Mouse (Mus musculus) cortical plate, adult 2 months (tissue): Measurements from ENCODE around the gene Ano10. TPM values are rescaled to one million over a fixed set of nuclear protein-coding genes. Genes with fewer than 3 reads are reported as not detected.
"Not testable (repeated sequence)": the region's sequence is repeated elsewhere in the genome, so short reads cannot be mapped to it uniquely, and the experiment has no call there.

Experiments
- H3K27ac ChIP-seq: fragments of 200-500 bp; 2 replicates; pipeline ENCODE4 v1.5.1; 2012; ENCODE audit warnings: low read length, control low read depth, inconsistent platforms; ENCODE audit not compliant: insufficient read depth
- H3K4me1 ChIP-seq: fragments of 200-500 bp; 2 replicates; pipeline ENCODE4 v1.6.1; 2011; ENCODE audit warnings: low read length; ENCODE audit not compliant: control insufficient read depth, insufficient read depth
- H3K4me3 ChIP-seq: fragments of 200-500 bp; 2 replicates; pipeline ENCODE4 v1.5.1; 2011; ENCODE audit warnings: mild to moderate bottlenecking, low read length, control low read depth; ENCODE audit not compliant: insufficient read depth
- CTCF ChIP-seq: fragments of 200-500 bp; IDR thresholded peaks from 2 replicates; pipeline ENCODE4 v1.5.1; 2011; ENCODE audit warnings: mild to moderate bottlenecking, control low read depth, low read length; ENCODE audit not compliant: insufficient read depth; ENCODE audit errors: extremely low read depth
- POLR2A ChIP-seq: fragments of 200-500 bp; IDR thresholded peaks from 2 replicates; pipeline ENCODE4 v1.6.1; 2011; ENCODE audit warnings: mild to moderate bottlenecking, low read length, control low read depth; ENCODE audit not compliant: insufficient read depth; ENCODE audit errors: extremely low read depth
- polyA plus RNA-seq: library from polyadenylated mRNA; depleted of rRNA; stranded (reverse); fragments of >200 nt; gene quantifications from 2 replicates; pipeline ENCODE4 v1.2.3, GENCODE M21; 2012

Ano10 gene
- polyA plus RNA-seq, 1 experiment: 33.2 TPM

DNA sequence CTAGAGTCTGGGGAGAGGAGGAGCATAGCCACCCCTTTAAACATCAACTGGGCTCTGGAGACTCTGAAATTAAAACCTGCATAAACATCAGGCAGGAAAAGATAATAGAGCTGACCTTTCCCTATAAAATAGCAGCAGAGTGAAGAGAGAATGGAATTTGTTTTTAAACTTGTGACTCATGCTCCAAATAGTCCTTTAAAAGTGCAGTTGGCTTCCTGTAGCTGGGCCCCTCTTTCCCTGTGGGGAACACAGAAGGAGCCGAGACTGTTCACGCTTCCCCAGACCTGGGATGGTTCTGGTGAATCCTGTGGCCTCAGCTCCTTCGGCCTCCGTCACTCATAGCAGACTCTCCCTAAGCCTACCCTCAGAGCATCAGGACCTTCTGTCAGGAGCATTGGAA lies 115.8 kb downstream of the Ano10 start:
- no peak overlapping the region; the same call in 1 of the 2 replicates for H3K27ac ChIP-seq
- H3K4me3 ChIP-seq: no peak overlapping the region
- TF ChIP-seq POLR2A: no peak
- H3K4me1 ChIP-seq: no peaks in the 10 kb centered on the region

- no peak overlapping the region for H3K27ac ChIP-seq
- H3K4me1 ChIP-seq: no peaks in the 10 kb centered on the region
- H3K4me3 ChIP-seq: no peak overlapping the region
- TF ChIP-seq POLR2A: no peak
- no peak for TF ChIP-seq CTCF
Measured at GRCm38 (mm10) chr9:122177256-122178220, 116.7 kb downstream of the Ano10 start.

DNA sequence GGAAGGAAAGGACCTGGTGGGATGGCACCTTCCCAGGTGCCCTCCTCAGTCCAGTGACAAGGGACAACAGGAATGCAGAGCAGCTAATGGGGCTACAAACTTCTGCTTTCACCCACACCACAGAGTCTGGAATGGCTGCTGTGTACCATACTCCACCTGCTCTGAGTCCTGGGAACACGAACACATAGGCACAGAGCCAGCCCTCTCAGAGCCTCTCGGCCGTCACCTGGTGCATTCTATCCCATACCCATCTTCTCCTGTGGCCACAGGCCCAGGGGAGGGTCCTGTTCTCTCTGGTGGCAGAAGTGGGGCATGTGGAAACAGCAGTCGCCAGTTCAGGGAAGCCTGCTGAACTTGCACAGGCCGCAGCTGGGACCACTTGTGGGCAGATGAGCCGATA lies 119.5 kb downstream of the Ano10 start:
- Histone ChIP-seq H3K4me3 (no peak overlapping the region), H3K4me1 (no peaks in the 10 kb centered on the region), H3K27ac (no peak overlapping the region)
- no peak for TF ChIP-seq POLR2A
- no peak for TF ChIP-seq CTCF

GRCm38 (mm10) chr9:122173405-122174233 lies 120.6 kb downstream of the Ano10 start:
- TF ChIP-seq CTCF: no peak
- no peak for TF ChIP-seq POLR2A
- no peak overlapping the region for H3K27ac ChIP-seq
- no peaks in the 10 kb centered on the region for H3K4me1 ChIP-seq
- no peak overlapping the region for H3K4me3 ChIP-seq

GRCm38 (mm10) chr9:122172612-122173186 lies 121.5 kb downstream of the Ano10 start:
- Histone ChIP-seq H3K4me3 (no peak overlapping the region), H3K27ac (no peak overlapping the region)
- TF ChIP-seq CTCF: no peak

GRCm38 (mm10) chr9:122169901-122170300 lies 124.3 kb downstream of the Ano10 start:
- no peak overlapping the region for H3K27ac ChIP-seq
- no peak overlapping the region for H3K4me3 ChIP-seq
- no peak for TF ChIP-seq POLR2A
- no peaks in the 10 kb centered on the region for H3K4me1 ChIP-seq

More at GRCm38 (mm10) chr9:122172612-122173186, 121.5 kb downstream of the Ano10 start:
- H3K4me1 ChIP-seq: no peaks in the 10 kb centered on the region

DNA sequence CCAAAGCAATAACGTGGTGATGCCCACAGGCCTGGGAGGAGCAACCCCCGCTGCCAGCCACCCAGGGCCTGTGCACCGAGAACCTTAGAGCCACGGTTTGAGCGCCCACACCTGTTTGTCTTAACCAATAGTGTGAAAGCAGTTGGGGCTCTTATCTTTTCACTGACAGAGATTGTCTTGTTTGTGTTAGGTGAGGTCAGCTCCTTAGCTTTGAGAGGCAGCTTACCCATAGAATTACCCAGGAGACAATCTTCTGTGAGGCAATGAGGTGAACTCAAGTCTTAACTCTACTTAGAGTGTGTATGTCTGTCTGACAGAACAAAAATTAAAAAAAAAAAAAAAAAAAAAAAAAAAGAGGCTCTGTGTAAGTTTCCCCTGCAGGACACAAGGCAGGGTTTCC lies 126.5 kb downstream of the Ano10 start:
- not testable (repeated sequence) for H3K4me1 ChIP-seq, H3K27ac ChIP-seq, H3K4me3 ChIP-seq

DNA sequence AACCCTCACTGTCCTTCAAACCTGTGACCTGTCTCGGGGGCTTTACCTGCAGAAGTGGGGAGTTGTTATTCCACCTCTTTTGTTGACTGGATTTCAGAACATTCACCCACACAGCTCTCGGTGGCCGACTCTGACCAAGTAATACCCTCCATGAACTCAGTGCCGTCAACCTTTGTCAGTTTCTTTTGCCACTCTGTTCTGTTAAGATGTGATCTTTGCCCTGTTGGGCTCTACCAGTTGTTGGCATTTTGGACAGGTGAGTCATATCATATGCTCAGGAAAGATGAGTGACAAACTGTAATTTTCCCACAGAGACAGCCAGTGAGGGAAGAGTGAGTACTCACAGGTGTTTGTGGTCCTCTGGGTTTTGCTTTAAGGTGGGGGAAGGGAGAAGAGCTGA lies 129.7 kb downstream of the Ano10 start:
- no peak overlapping the region for H3K27ac ChIP-seq
- no peak overlapping the region for H3K4me3 ChIP-seq
- no peaks in the 10 kb centered on the region for H3K4me1 ChIP-seq
- TF ChIP-seq POLR2A (no peak), CTCF (no peak)

DNA sequence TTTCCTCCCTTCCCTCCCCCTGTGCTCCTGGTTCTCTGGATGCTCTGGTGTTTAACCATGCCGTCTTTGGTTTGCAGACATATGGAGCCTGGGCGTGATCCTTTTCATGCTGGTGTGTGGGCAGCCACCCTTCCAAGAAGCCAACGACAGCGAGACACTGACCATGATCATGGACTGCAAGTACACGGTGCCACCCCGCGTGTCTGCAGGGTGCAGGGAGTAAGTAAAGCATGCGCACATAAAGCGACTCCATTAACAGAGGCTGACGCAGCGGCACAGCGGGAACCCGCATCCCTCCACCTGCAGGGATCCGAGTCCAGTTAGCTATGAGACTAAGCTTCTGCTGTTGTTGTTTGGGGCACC lies 137.2 kb downstream of the Ano10 start:
- Histone ChIP-seq H3K27ac (no peak overlapping the region), H3K4me1 (peaks cover 8% of the 10 kb centered on the region), H3K4me3 (no peak overlapping the region)
- no peak for TF ChIP-seq POLR2A
- TF ChIP-seq CTCF: no peak
